Mouse (Mus musculus) embryonic facial prominence, embryonic 13.5 days (tissue): Measurements from ENCODE around the gene Spint1. TPM values are rescaled to one million over a fixed set of nuclear protein-coding genes. Genes with fewer than 3 reads are reported as not detected.

Experiments used
- ATAC-seq: fragments of 200-750 bp; cut with Nextera tagmentation; 2 replicates; pipeline ENCODE4 v1.8.0; 2017; ENCODE audit warnings: low read depth; ENCODE audit not compliant: insufficient number of reproducible peaks, insufficient read depth, low FRiP score, low TSS enrichment
- H3K27ac ChIP-seq: fragments of 300-500 bp; sonication (generic); 2 replicates; pipeline ENCODE4 v1.5.1; 2015; ENCODE audit warnings: moderate library complexity, mild to moderate bottlenecking, inconsistent platforms
- H3K27me3 ChIP-seq: fragments of 300-500 bp; sonication (generic); 2 replicates; pipeline ENCODE4 v1.6.1; 2015; ENCODE audit warnings: mild to moderate bottlenecking, inconsistent platforms
- H3K36me3 ChIP-seq: fragments of 300-500 bp; sonication (generic); 2 replicates; pipeline ENCODE4 v1.6.1; 2015; ENCODE audit warnings: mild to moderate bottlenecking, inconsistent platforms
- H3K4me1 ChIP-seq: fragments of 300-500 bp; sonication (generic); 2 replicates; pipeline ENCODE4 v1.6.1; 2015; ENCODE audit warnings: inconsistent platforms
- H3K4me2 ChIP-seq: fragments of 300-500 bp; sonication (generic); 2 replicates; pipeline ENCODE4 v1.6.1; 2015; ENCODE audit warnings: moderate library complexity, mild to moderate bottlenecking, inconsistent platforms
- H3K4me3 ChIP-seq: fragments of 300-500 bp; sonication (generic); 2 replicates; pipeline ENCODE4 v1.5.1; 2015; ENCODE audit warnings: mild to moderate bottlenecking, inconsistent platforms
- H3K9ac ChIP-seq: fragments of 300-500 bp; sonication (generic); 2 replicates; pipeline ENCODE4 v1.6.1; 2015; ENCODE audit warnings: mild to moderate bottlenecking, inconsistent platforms
- H3K9me3 ChIP-seq: fragments of 300-500 bp; sonication (generic); 2 replicates; pipeline ENCODE4 v1.6.1; 2016; ENCODE audit warnings: inconsistent platforms
- WGBS: fragments of 180-500 bp; shearing (Covaris S2); methylation state at CpG from one replicate; pipeline ENCODE4 v1.1.7; 2015; ENCODE audit warnings: mixed read lengths; 5-methylcytosine and 5-hydroxymethylcytosine counted together
- polyA plus RNA-seq: library from polyadenylated mRNA; unstranded; fragments of >200 nt; fragmentation: Nextera tagmentation; extraction: Ambion mirVana; gene quantifications from 2 replicates; pipeline ENCODE4 v1.2.1, GENCODE M21; 2015

The Spint1 gene
- polyA plus RNA-seq, 1 experiment from 2014 or later = 15.4 TPM

DNA sequence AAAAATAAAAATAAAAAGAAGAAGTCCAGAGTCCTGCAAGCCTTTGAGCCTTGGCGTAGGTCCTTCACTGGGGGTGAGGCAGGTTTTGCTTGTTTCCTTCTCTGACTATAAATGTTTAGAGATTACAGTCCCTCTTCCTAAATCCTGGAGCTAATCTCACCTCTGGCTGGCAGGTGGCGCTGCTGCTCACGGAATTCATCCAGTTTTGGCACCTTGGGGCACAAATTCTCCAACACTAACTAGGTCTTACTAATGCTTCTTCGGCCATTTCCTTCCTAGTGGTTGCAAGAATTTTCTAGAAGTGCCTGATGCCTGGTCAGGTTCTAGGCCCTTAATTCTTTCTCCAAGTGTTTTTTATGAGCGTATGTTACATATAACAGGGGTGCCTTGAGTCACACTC is 61.2 kb downstream of the Spint1 start:
- 47% methylated on average over 5 of the region's 5 CpGs for WGBS
- no peaks in the 10 kb centered on the region for H3K9me3 ChIP-seq
- H3K9ac ChIP-seq = no peak overlapping the region
- H3K4me2 ChIP-seq = no peak overlapping the region
- H3K27ac ChIP-seq = no peak overlapping the region
- H3K36me3 ChIP-seq = peaks cover 65% of the 10 kb centered on the region
- H3K4me3 ChIP-seq = no peak overlapping the region
- H3K4me1 ChIP-seq = peaks cover 24% of the 10 kb centered on the region
- no peak for ATAC-seq
- no peaks in the 10 kb centered on the region for H3K27me3 ChIP-seq

DNA sequence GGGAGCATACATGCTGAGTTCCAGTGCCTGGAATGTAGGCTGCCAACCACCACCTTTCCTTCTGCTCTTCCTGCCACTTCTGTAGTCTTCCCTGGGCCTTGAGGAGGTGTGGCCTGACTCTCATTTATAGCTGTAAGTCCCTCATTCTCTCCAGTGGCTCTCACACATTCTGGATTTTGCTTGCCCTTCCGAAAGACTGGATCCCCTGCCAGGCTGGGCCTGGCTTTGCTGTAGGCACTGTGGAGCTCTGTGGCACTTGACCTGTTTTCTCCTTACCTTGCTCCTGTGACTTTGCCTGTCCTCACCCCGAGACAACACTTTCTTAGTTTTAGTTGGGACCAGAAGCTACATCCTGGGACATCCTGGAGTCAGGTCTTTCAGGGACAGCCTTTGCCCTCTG is 61.7 kb downstream of the Spint1 start:
- no peak overlapping the region for H3K4me2 ChIP-seq
- no peaks in the 10 kb centered on the region for H3K9me3 ChIP-seq
- H3K9ac ChIP-seq = no peak overlapping the region
- no peaks in the 10 kb centered on the region for H3K27me3 ChIP-seq
- H3K27ac ChIP-seq = no peak overlapping the region
- peaks cover 27% of the 10 kb centered on the region for H3K4me1 ChIP-seq
- no peak for ATAC-seq
- H3K4me3 ChIP-seq = no peak overlapping the region
- 80% methylated on average over 2 of the region's 2 CpGs for WGBS
- peaks cover 60% of the 10 kb centered on the region for H3K36me3 ChIP-seq

Other genes starting within 250 kb of the Spint1 start
- 25.4 and 25.7 TPM in 2 replicates for gene Ccdc32, start 208.0 kb upstream of the Spint1 start, polyA plus RNA-seq
- gene Rpusd2, start 202.6 kb upstream of the Spint1 start, polyA plus RNA-seq = 4.2 and 4.9 TPM in 2 replicates
- 56.7 and 58.6 TPM in 2 replicates for gene Knl1, start 190.2 kb upstream of the Spint1 start, polyA plus RNA-seq
- gene Rad51, start 124.6 kb upstream of the Spint1 start, polyA plus RNA-seq = 49.7 and 56.9 TPM in 2 replicates
- 37.5 and 40.9 TPM in 2 replicates for gene Rmdn3, start 80.3 kb upstream of the Spint1 start, polyA plus RNA-seq
- gene Gchfr, start 69.6 kb upstream of the Spint1 start, polyA plus RNA-seq = 3.2 and 4.7 TPM in 2 replicates
- gene Gm14137, start 62.9 kb upstream of the Spint1 start, polyA plus RNA-seq = 0.78 and 1.0 TPM in 2 replicates
- 51.3 and 60.6 TPM in 2 replicates for gene Zfyve19, start 28.7 kb upstream of the Spint1 start, polyA plus RNA-seq
- 25.3 and 31.1 TPM in 2 replicates for gene Dnajc17, start 28.6 kb upstream of the Spint1 start, polyA plus RNA-seq
- 0.28 and 0.47 TPM in 2 replicates for gene Ppp1r14d, start 7.5 kb upstream of the Spint1 start, polyA plus RNA-seq
- gene Rhov, start 33.9 kb downstream of the Spint1 start, polyA plus RNA-seq = 16.7 and 17.9 TPM in 2 replicates
- gene Vps18, start 51.4 kb downstream of the Spint1 start, polyA plus RNA-seq = 20.1 and 20.7 TPM in 2 replicates
- gene Dll4, start 88.4 kb downstream of the Spint1 start, polyA plus RNA-seq = 4.2 and 4.6 TPM in 2 replicates
- 1.7 and 1.8 TPM in 2 replicates for gene Chac1, start 113.9 kb downstream of the Spint1 start, polyA plus RNA-seq
- gene Ino80, start 240.3 kb downstream of the Spint1 start, polyA plus RNA-seq = 4.5 and 4.9 TPM in 2 replicates